Mouse (Mus musculus) neural tube, embryonic 14.5 days (tissue): ENCODE data around the gene Slc38a1. TPM values are rescaled to one million over a fixed set of nuclear protein-coding genes. Genes with fewer than 3 reads are reported as not detected.

Experiments
- polyA plus RNA-seq: library from polyadenylated mRNA; unstranded; fragments of >200 nt; fragmentation: Nextera tagmentation; extraction: Ambion mirVana; gene quantifications from 2 replicates; pipeline ENCODE4 v1.2.1, GENCODE M21; 2014

The Slc38a1 gene
- polyA plus RNA-seq, 1 experiment from 2014 or later, result 173 TPM

Other genes starting within 250 kb of the Slc38a1 start
- gene Scaf11, start 182.1 kb downstream of the Slc38a1 start, polyA plus RNA-seq, result 43.6 and 53.3 TPM in 2 replicates
- 126 and 151 TPM in 2 replicates for gene Slc38a2, start 56.8 kb upstream of the Slc38a1 start, polyA plus RNA-seq